Mouse (Mus musculus): ENCODE measurements at regions not wholly inside any gene's neighbourhood (a gene's known extent, or its start where the extent isn't known, plus 50 kb on each side); places are given as distances from the start of the nearest gene placed in this dataset.

GRCm38 (mm10) chr15:32082109-32082508 lies 95.0 kb upstream of the Tas2r119 start:
- DNase-seq (ENCODE audit: low spot score), result no peak

DNA sequence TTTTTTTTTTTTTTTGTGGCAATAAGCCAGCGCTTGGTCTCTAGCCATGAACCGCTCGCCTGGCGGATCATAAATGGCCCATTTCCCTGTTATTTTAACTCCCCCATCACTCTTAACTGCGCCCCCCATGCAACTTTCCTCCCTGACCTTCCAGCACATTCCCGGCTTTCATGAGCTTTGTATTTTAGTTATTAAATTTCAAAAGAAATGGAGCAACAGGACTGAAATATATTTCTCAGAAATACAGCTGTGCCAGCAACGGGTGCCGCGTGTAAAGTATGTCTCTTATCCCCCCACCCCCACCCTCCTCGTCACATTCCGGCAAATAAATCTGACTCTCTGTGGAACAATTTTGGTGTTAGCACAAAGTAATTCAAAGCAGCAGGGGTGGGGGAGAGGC lies 83.2 kb upstream of the Tas2r119 start:
- no peak for DNase-seq (ENCODE audit: low spot score)

- no peak for DNase-seq (ENCODE audit: low spot score)
Measured at GRCm38 (mm10) chr15:32095554-32095953, 81.5 kb upstream of the Tas2r119 start.

DNA sequence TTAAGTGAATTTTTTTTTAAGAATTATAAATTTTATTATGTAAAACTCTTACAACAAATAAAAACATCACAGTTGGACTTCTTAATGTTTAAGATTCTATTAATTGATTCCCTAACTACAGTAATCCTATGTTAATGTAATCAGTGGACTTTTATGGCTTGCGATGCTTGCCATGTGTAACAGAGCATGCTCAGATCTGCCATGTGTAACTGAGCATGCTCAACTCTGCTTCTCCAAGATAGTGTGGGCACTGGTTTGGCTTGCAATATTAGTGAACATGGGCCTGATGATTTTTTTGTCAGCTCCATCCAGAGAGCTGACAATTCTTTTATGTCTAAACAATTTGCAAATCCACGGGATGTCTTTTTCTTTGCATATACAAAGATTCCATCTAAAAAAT lies 66.4 kb upstream of the Tas2r119 start:
- DNase-seq (ENCODE audit: low spot score), result no peak
